Mouse (Mus musculus) intestine, postnatal 0 days (tissue): ENCODE data around the gene Cacna1h. TPM values are rescaled to one million over a fixed set of nuclear protein-coding genes. Genes with fewer than 3 reads are reported as not detected.

Experiments
- ATAC-seq: fragments of 200-750 bp; cut with Nextera tagmentation; 2 replicates; pipeline ENCODE4 v1.8.0; 2017; ENCODE audit warnings: mild to moderate bottlenecking, moderate TSS enrichment, moderate library complexity
- H3K27ac ChIP-seq: fragments of 300-500 bp; sonication (generic); 2 replicates; pipeline ENCODE4 v1.5.1; 2014; ENCODE audit warnings: mild to moderate bottlenecking, low read depth, low read length, moderate library complexity
- H3K27me3 ChIP-seq: fragments of 300-500 bp; sonication (generic); replicated peaks from 2 replicates; pipeline ENCODE4 v1.6.1; 2014; ENCODE audit warnings: low read length, mixed read lengths; ENCODE audit not compliant: control insufficient read depth, insufficient read depth
- H3K36me3 ChIP-seq: fragments of 300-500 bp; sonication (generic); 2 replicates; pipeline ENCODE4 v1.6.1; 2014; ENCODE audit warnings: mild to moderate bottlenecking, moderate library complexity; ENCODE audit not compliant: control insufficient read depth, insufficient read depth
- H3K4me1 ChIP-seq: fragments of 300-500 bp; sonication (generic); replicated peaks from 2 replicates; pipeline ENCODE4 v1.6.1; 2014; ENCODE audit warnings: antibody characterized with exemption, low read length, mixed read lengths; ENCODE audit not compliant: control insufficient read depth, insufficient read depth
- H3K4me2 ChIP-seq: fragments of 300-500 bp; sonication (generic); replicated peaks from 2 replicates; pipeline ENCODE4 v1.6.1; 2014; ENCODE audit warnings: low read depth, mild to moderate bottlenecking, moderate library complexity
- H3K4me3 ChIP-seq: fragments of 300-500 bp; sonication (generic); 2 replicates; pipeline ENCODE4 v1.5.1; 2014; ENCODE audit warnings: low read depth, low read length
- H3K9ac ChIP-seq: fragments of 300-500 bp; sonication (generic); 2 replicates; pipeline ENCODE4 v1.6.1; 2014; ENCODE audit warnings: mild to moderate bottlenecking, low read depth, low read length
- H3K9me3 ChIP-seq: fragments of 300-500 bp; sonication (generic); 2 replicates; pipeline ENCODE4 v1.6.1; 2016; ENCODE audit warnings: mixed run types; ENCODE audit not compliant: control insufficient read depth
- CTCF ChIP-seq: sonication (generic); IDR thresholded peaks from 2 replicates; pipeline ENCODE4 v1.5.1; 2016; ENCODE audit warnings: low read depth, mild to moderate bottlenecking, control low read depth, antibody characterized with exemption, moderate library complexity
- WGBS: fragments of 180-500 bp; shearing (Covaris S2); extraction: QIAGEN DNeasy Blood & Tissue Kit; methylation state at CpG from one replicate; pipeline ENCODE4 v1.1.7; 2014; 5-methylcytosine and 5-hydroxymethylcytosine counted together
- polyA plus RNA-seq: library from polyadenylated mRNA; unstranded; fragments of >200 nt; fragmentation: Nextera tagmentation; extraction: Ambion mirVana; gene quantifications from 2 replicates; pipeline ENCODE4 v1.2.1, GENCODE M21; 2015

Cacna1h gene
- polyA plus RNA-seq, 1 experiment from 2014 or later = 1.7 TPM

DNA sequence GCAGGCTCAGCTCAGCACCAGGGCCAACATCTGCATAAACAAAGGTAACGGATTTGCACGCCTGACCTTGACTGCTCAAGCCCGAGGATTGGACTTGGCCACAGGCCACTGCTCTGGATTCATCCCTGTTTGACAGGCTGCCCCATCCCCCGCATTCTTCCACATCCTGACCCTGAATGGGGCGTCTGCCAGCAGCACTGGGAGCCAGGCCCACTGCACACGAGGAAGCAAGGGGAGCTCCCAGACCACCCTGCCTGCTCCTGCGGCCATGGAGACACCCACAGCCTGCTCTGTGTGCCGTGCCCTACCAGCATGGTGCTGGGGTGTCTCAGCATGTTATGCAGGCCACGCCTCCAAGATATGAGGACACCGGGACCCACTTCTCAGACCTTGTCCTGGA is 6.1 kb downstream of the Cacna1h start:
- H3K4me2 ChIP-seq = no peak overlapping the region
- no peak for ATAC-seq
- no peaks in the 10 kb centered on the region for H3K4me1 ChIP-seq
- no peaks in the 10 kb centered on the region for H3K9me3 ChIP-seq
- 30% methylated on average over 10 of the region's 10 CpGs for WGBS
- H3K9ac ChIP-seq = no peak overlapping the region
- H3K36me3 ChIP-seq = no peaks in the 10 kb centered on the region
- peaks cover 11% of the 10 kb centered on the region for H3K27me3 ChIP-seq
- no peak overlapping the region for H3K27ac ChIP-seq
- no peak for TF ChIP-seq CTCF
- H3K4me3 ChIP-seq = no peak overlapping the region

DNA sequence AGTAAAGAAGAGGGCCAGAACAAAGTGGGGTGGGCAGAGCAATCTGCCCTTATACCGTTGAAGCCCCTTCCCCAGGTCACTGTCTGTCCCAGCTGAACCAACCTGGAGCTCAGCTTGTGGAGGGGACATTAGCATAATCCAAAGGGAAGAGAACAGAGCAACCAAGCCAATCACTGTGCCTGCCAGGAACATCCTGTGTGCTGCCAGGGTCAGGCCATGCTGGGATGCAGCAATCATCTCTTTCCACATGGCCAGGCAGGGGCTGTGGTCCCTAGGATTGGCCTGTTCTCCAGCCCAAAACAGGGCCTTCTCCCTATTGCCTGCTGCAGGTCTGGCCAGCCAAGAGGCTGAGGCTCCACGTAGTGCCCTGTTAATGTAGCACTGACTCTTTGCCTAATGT is 7.6 kb downstream of the Cacna1h start:
- Histone ChIP-seq H3K4me3 (no peak overlapping the region), H3K4me1 (no peaks in the 10 kb centered on the region), H3K9me3 (no peaks in the 10 kb centered on the region), H3K4me2 (no peak overlapping the region), H3K36me3 (no peaks in the 10 kb centered on the region), H3K27me3 (peaks cover 2% of the 10 kb centered on the region; the same call in 1 of the 2 replicates), H3K27ac (no peak overlapping the region), H3K9ac (no peak overlapping the region)
- ATAC-seq = no peak
- 76% methylated on average over 2 of the region's 2 CpGs for WGBS
- no peak for TF ChIP-seq CTCF

DNA sequence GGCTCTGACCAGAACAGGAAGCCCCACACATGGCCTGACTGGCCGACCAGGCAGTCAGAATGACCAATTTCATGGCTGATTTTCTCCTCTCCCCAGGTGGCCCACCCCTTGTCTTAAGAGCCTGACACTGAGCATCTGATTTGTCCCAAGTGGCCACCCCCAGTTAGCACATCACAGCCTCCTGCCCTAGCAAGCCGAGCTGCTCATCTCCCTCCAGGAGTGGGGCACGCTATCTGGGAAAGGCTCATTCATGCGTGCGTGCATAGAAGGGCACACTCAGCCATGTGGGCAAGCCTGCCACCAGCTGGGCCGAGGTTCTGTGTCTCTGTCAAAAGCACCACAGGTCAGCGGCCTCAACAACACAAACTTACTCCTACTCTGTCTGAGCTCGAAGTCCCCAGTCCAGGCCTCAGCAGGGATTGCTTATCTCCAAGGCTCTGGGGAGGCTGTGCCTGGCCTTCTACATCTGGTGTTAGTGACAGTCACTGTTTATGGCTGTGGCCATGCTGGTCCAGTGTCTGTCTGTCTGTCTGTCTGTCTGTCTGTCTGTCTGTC is 9.0 kb downstream of the Cacna1h start:
- H3K27ac ChIP-seq = no peak overlapping the region
- no peak for ATAC-seq
- TF ChIP-seq CTCF = no peak

DNA sequence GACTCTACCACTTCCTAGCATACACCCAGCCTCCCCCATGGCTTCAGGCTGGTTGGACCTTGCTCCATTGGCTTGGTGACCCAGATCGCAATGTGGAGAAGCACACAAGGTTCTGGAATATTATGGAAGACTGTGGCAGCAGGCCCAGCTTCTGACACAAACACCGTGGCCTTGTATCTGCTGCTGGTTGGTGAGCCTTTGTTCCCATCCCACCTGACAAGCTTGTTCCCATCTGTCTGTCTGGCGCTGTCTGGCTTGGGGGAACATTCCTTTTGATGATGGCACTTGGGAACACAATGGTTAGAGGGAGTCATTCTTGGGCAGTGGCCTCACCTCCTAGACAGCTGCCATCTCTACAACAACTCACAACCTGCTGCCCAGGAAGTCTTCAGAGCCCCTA is 12.6 kb downstream of the Cacna1h start:
- WGBS = 94% methylated on average over 3 of the region's 3 CpGs
- Histone ChIP-seq H3K9ac (no peak overlapping the region), H3K27me3 (no peaks in the 10 kb centered on the region)

More for the DNA sequence above, 9.0 kb downstream of the Cacna1h start:
- WGBS = 56% methylated on average over 8 of the region's 8 CpGs
- H3K36me3 ChIP-seq = no peaks in the 10 kb centered on the region
- H3K4me1 ChIP-seq = no peaks in the 10 kb centered on the region
- H3K4me3 ChIP-seq = no peak overlapping the region
- H3K27me3 ChIP-seq = no peaks in the 10 kb centered on the region
- no peak overlapping the region for H3K4me2 ChIP-seq
- H3K9ac ChIP-seq = no peak overlapping the region
- H3K9me3 ChIP-seq = no peaks in the 10 kb centered on the region

DNA sequence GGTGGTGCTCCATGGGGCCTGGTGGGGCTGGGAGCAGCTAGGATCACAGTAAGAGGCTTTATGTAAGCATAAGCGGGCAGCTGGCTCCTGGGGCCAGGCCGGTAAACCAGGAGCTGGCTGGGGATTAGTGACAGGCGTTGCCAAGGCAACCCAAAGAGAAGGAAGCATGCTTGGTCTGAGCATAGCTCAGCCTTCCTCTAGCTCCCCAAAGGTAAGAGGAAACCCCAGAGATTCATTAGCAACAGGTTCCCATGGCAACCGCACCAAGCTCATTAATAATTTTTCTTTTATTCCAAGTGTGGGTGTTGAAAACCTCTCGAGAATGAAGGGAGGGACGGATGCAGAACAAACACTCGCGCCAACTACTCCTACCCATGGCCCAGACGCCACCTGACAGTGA is 14.7 kb downstream of the Cacna1h start:
- TF ChIP-seq CTCF = no peak
- H3K9ac ChIP-seq = no peak overlapping the region
- H3K4me2 ChIP-seq = no peak overlapping the region
- H3K4me1 ChIP-seq = peaks cover 4% of the 10 kb centered on the region; the same call in 1 of the 2 replicates
- H3K27ac ChIP-seq = no peak overlapping the region
- ATAC-seq = no peak
- no peak overlapping the region for H3K4me3 ChIP-seq
- 38% methylated on average over 9 of the region's 9 CpGs for WGBS
- H3K9me3 ChIP-seq = no peaks in the 10 kb centered on the region
- H3K27me3 ChIP-seq = no peaks in the 10 kb centered on the region
- H3K36me3 ChIP-seq = no peaks in the 10 kb centered on the region

More for the DNA sequence above, 12.6 kb downstream of the Cacna1h start:
- H3K4me2 ChIP-seq = no peak overlapping the region
- no peaks in the 10 kb centered on the region for H3K9me3 ChIP-seq
- TF ChIP-seq CTCF = no peak
- H3K27ac ChIP-seq = no peak overlapping the region
- no peak overlapping the region for H3K4me3 ChIP-seq
- ATAC-seq = no peak
- no peaks in the 10 kb centered on the region for H3K4me1 ChIP-seq
- no peaks in the 10 kb centered on the region for H3K36me3 ChIP-seq

DNA sequence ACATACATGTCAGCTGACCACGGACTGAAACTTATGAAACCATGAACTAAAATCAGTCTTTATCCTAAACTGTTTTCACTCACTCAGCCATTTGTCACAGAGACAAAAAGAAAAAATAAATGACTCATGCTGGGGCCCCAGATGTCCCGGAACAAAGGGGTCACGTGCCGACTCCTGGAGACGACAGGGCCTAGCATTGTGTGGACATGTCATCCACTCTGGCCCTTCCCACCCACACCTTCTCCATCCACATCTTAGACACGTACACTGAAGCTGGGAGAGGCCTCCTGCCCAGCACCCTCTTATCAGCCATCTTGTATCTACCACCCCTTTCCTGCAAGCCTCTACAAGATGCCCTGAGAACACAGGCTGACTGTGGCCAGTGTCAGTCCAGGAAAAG is 15.6 kb downstream of the Cacna1h start:
- no peak for TF ChIP-seq CTCF
- Histone ChIP-seq H3K9ac (no peak overlapping the region), H3K4me3 (no peak overlapping the region), H3K36me3 (no peaks in the 10 kb centered on the region), H3K27ac (no peak overlapping the region), H3K9me3 (no peaks in the 10 kb centered on the region), H3K4me1 (peaks cover 4% of the 10 kb centered on the region; the same call in 1 of the 2 replicates), H3K27me3 (no peaks in the 10 kb centered on the region), H3K4me2 (no peak overlapping the region)
- no peak for ATAC-seq
- 72% methylated on average over 6 of the region's 6 CpGs for WGBS

DNA sequence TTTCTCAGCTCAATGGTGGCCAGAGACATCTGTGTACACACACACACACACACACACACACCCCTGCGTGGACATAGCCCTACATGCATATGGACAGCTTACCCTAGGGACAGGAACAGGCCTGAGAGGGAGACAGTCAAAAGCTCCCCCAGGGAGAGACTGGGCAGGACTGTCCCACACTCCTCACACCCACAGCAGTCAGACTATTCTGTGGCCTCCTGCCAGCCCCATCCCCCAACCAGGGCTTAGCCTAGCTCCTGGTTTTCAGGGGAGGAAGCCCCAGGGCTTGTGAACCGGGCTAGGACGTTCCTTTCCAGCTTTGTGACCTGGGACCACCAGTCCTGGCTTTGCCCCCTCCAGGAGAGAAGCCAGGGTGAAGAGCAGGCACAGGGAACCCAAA is 17.4 kb downstream of the Cacna1h start:
- H3K36me3 ChIP-seq = no peaks in the 10 kb centered on the region
- peaks cover 4% of the 10 kb centered on the region; the same call in 1 of the 2 replicates for H3K4me1 ChIP-seq
- no peak overlapping the region for H3K4me3 ChIP-seq
- no peak overlapping the region for H3K27ac ChIP-seq
- ATAC-seq = no peak
- no peak overlapping the region for H3K9ac ChIP-seq
- no peaks in the 10 kb centered on the region for H3K27me3 ChIP-seq
- H3K4me2 ChIP-seq = no peak overlapping the region
- H3K9me3 ChIP-seq = no peaks in the 10 kb centered on the region
- TF ChIP-seq CTCF = no peak
- WGBS = 32% methylated on average over 3 of the region's 3 CpGs
